ENCODE assay signal across 21 mouse cellular contexts in genomic region chr9:56887581-56887980, GRCm38 (mm10). TPM values are rescaled to one million over a fixed set of nuclear protein-coding genes. Genes with fewer than 3 reads are reported as not detected.
"Had no signal": no experiment of that assay in that cellular context is flagged by ENCODE, and none has a peak within 500 bp of the region (broad histone marks: within the 10 kb centered on the region; RNA-seq: fewer than 3 reads in every experiment).

No protein-coding gene starts in this region.

- H3K27ac ChIP-seq: lung, embryonic 15.5 days; macrophage; midbrain, embryonic 13.5 days; midbrain, embryonic 15.5 days; neural tube, embryonic 12.5 days; stomach, embryonic 15.5 days; stomach, postnatal 0 days had no signal

- H3K4me2 ChIP-seq: lung, embryonic 15.5 days; midbrain, embryonic 11.5 days; midbrain, embryonic 13.5 days; midbrain, embryonic 15.5 days; neural tube, embryonic 12.5 days; stomach, embryonic 15.5 days had no signal

- H3K27me3 ChIP-seq: lung, embryonic 15.5 days; stomach, embryonic 15.5 days had no signal

- H3K4me3 ChIP-seq: lung, embryonic 15.5 days; midbrain, embryonic 13.5 days; midbrain, embryonic 15.5 days; neural tube, embryonic 12.5 days; stomach, embryonic 15.5 days had no signal

- H3K36me3 ChIP-seq: midbrain, embryonic 13.5 days; midbrain, embryonic 15.5 days; neural tube, embryonic 12.5 days had no signal

- H3K9me3 ChIP-seq: lung, embryonic 15.5 days; midbrain, embryonic 13.5 days; midbrain, embryonic 15.5 days; neural tube, embryonic 12.5 days; stomach, embryonic 15.5 days had no signal

- DNase-seq: liver, postnatal 0 days; lung, adult 2 months; lung, postnatal 14 days; lung, postnatal 36 days; right cerebral cortex, postnatal 14 days; thymus, adult 2 months; thymus, postnatal 25 days; thymus, postnatal 4 days had no signal

- H3K9ac ChIP-seq: liver, postnatal 0 days; lung, embryonic 15.5 days; midbrain, embryonic 13.5 days; midbrain, embryonic 15.5 days; neural tube, embryonic 12.5 days; stomach, embryonic 15.5 days had no signal

- ATAC-seq: liver, postnatal 0 days; lung, postnatal 0 days; midbrain, embryonic 13.5 days; midbrain, embryonic 15.5 days had no signal

RNA-seq across cellular contexts. Expression of gene Cspg4, which starts 22.7 kb away (rescaled TPM):
- total RNA-seq: megakaryocyte progenitor cell, adult 5-6 weeks; monocyte, adult 5-6 weeks; neutrophil, adult 5-6 weeks had no signal
- polyA plus RNA-seq: macrophage had no signal

RNA-seq across cellular contexts. Expression of gene Odf3l1, which starts 23.1 kb away (rescaled TPM):
- total RNA-seq: megakaryocyte progenitor cell, adult 5-6 weeks; midbrain, postnatal 0 days; monocyte, adult 5-6 weeks; neutrophil, adult 5-6 weeks had no signal
- polyA plus RNA-seq: liver, postnatal 0 days; lung, postnatal 0 days; macrophage; midbrain, embryonic 11.5 days; midbrain, embryonic 13.5 days; midbrain, embryonic 15.5 days; neural tube, embryonic 12.5 days had no signal
